Comparison of ENCODE assay signal across 15 mouse cellular contexts in genomic region chr1:154061851-154062250, GRCm38 (mm10).
"Had no signal": no experiment of that assay in that cellular context is flagged by ENCODE, and none has a peak within 500 bp of the region (broad histone marks: within the 10 kb centered on the region; RNA-seq: fewer than 3 reads in every experiment).

No protein-coding gene starts in this region.

- DNase-seq: kidney, adult 9 months; kidney, postnatal 36 days; liver; liver, embryonic 13.5 days; lung, adult 2 months; lung, postnatal 36 days; midbrain, embryonic 14.5 days; thymus, adult 18-20 months; thymus, postnatal 14 days had no signal

- H3K27ac ChIP-seq: kidney, postnatal 0 days; limb, embryonic 12.5 days; liver, embryonic 13.5 days; midbrain, embryonic 10.5 days; neural tube, embryonic 15.5 days had no signal

- H3K4me1 ChIP-seq: liver, embryonic 13.5 days; neural tube, embryonic 15.5 days had no signal

- H3K4me3 ChIP-seq: limb, embryonic 12.5 days; liver, embryonic 13.5 days; midbrain, embryonic 10.5 days; myocyte; neural tube, embryonic 15.5 days had no signal

- ATAC-seq: lung, postnatal 0 days had no signal
